Mouse (Mus musculus): Measurements from ENCODE around the gene A530016L24Rik. TPM values are rescaled to one million over a fixed set of nuclear protein-coding genes. Genes with fewer than 3 reads are reported as not detected.

The A530016L24Rik gene
- 0.05 and 0.10 TPM in 2 replicates for polyA plus RNA-seq (2021; fragmentation: Nextera tagmentation)
- long read RNA-seq, experiment 1, result 0 reads
- long read RNA-seq, experiment 2, result 0 reads

GRCm38 (mm10) chr12:112489134-112489533 lies at the start of gene A530016L24Rik:
Gene A530016L24Rik, plus strand, starts transcription at chr12:112489448.

GRCm38 (mm10) chr12:112516697-112517337 lies 27.6 kb downstream of the A530016L24Rik start, which contains the start of gene Tmem179:
Gene Tmem179, minus strand, starts transcription at chr12:112516747.

Other genes starting within 250 kb of the A530016L24Rik start
- 120 and 123 TPM in 2 replicates for gene Tmem179, start 27.3 kb downstream of the A530016L24Rik start, polyA plus RNA-seq (2021; fragmentation: Nextera tagmentation)
- 36.8 and 43.2 TPM in 2 replicates for gene Inf2, start 99.3 kb downstream of the A530016L24Rik start, polyA plus RNA-seq (2021; fragmentation: Nextera tagmentation)
- 30.0 and 34.8 TPM in 2 replicates for gene Adssl1, start 130.6 kb downstream of the A530016L24Rik start, polyA plus RNA-seq (2021; fragmentation: Nextera tagmentation)
- 68.9 and 85.7 TPM in 2 replicates for gene Siva1, start 155.2 kb downstream of the A530016L24Rik start, polyA plus RNA-seq (2021; fragmentation: Nextera tagmentation)
- 23.3 and 46.2 TPM in 2 replicates for gene Akt1, start 185.4 kb downstream of the A530016L24Rik start, polyA plus RNA-seq (2021; fragmentation: Nextera tagmentation)
- gene Zbtb42, start 189.4 kb downstream of the A530016L24Rik start, polyA plus RNA-seq (2021; fragmentation: Nextera tagmentation), result 0.39 and 0.63 TPM in 2 replicates
- 27.8 and 28.2 TPM in 2 replicates for gene Cep170b, start 231.0 kb downstream of the A530016L24Rik start, polyA plus RNA-seq (2021; fragmentation: Nextera tagmentation)